Mouse (Mus musculus): Measurements from ENCODE around the gene Scnn1a.
"Not testable (repeated sequence)": the region's sequence is repeated elsewhere in the genome, so short reads cannot be mapped to it uniquely, and the experiment has no call there.

The Scnn1a gene

DNA sequence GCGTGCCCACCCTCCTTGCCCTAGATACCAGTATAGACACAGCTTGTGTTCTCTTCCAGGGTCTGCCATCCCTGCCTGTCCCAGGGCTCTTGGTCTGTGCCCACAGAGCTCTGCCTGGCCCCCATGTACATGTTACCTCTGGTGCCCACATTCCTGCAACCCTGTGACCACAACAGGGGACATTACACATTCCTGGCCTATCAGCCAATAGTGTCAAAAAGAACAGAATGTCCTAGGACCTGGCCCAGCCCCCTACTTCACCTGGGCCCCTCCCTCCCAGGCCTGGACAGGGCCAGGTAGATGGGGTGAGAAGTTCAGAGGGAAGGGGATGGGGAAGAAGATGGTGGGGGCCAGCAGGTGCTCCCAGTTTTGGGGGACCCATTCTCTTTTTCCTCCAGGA lies at the start of gene Scnn1a:
Scnn1a (plus strand) TSS at position 337 of the 400 bp plus-strand sequence.
- Histone ChIP-seq H3K27me3 (ENCODE audit: control insufficient read depth, insufficient read depth, low read length, poor library complexity, severe bottlenecking) (no peaks in the 10 kb centered on the region), H3K36me3 (ENCODE audit: control insufficient read depth, insufficient read depth, low read length, poor library complexity, severe bottlenecking) (no peaks in the 10 kb centered on the region)
- DNase-seq (ENCODE audit: low read depth, low spot score): no peak

DNA sequence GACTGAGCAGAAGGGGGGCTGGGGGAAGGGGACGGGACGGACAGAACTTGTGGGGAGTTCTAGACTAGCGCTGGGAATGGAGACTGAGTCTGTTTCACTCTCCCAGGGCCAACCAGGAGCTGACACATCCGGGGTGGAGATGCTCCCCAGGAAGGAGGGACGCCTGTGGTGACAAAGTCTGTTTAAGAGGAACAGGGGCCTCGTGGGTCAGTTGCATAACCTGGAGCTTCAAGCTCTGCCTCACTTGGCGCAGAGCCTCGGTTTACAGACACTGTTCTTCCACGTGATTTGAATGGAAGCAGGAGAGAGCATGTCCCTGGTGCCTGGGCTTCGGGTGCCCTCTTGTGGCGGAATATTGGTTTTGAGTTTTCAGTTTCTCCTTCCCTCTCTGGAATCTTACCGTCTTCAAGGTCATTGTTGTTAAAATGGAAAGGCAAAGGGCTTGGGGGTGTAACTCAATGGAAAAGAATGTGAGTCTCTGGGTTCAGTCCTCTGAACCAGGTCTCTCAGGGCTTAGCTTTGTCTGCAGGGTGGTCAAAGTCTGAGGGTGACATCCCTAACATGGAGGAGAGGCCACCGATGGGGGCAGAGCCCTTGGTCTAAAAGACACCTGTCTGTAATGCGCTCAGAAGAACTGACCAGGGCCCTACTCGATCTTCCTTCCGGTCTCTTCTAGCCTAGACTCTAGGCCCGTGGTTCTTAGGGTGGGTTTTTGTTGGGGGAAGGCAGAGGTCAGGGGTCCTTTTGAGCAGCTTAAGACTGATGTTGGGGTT lies 48.8 kb upstream of the Scnn1a start:
- DNase-seq (ENCODE audit: low read depth, low spot score): peak; percentile 93
- Histone ChIP-seq H3K27me3 (ENCODE audit: control insufficient read depth, insufficient read depth, low read length, poor library complexity, severe bottlenecking) (no peaks in the 10 kb centered on the region), H3K36me3 (ENCODE audit: control insufficient read depth, insufficient read depth, low read length, poor library complexity, severe bottlenecking) (no peaks in the 10 kb centered on the region)

DNA sequence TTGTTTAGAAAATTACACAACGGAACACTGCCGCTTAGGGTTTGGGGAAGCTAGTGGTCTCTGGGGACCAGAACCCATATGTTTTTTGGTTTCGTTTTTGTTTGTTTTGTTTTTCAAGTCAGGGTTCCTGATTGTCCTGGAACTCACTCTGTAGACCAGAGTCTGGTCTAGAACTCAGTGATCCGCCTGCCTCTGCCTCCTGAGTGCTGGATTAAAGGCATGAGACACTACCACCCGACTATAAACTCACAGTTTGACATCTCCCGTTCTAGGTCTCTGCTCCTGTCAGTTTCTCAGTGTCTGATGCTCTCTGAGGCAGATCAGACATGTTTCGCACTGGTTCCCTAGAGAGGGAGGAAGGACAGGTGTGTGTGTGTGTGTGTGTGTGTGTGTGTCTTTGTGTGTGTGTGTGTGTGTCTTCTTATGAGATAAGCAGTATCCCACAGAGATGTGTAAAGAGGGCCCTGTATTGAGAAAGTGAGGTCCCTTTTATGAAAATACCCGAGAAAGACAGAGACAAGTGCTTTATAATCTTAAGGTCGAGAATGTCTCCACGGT lies 48.2 kb upstream of the Scnn1a start:
- Histone ChIP-seq H3K27me3 (ENCODE audit: control insufficient read depth, insufficient read depth, low read length, poor library complexity, severe bottlenecking) (no peaks in the 10 kb centered on the region), H3K36me3 (ENCODE audit: control insufficient read depth, insufficient read depth, low read length, poor library complexity, severe bottlenecking) (no peaks in the 10 kb centered on the region)
- DNase-seq (ENCODE audit: low read depth, low spot score): peak; percentile 89

DNA sequence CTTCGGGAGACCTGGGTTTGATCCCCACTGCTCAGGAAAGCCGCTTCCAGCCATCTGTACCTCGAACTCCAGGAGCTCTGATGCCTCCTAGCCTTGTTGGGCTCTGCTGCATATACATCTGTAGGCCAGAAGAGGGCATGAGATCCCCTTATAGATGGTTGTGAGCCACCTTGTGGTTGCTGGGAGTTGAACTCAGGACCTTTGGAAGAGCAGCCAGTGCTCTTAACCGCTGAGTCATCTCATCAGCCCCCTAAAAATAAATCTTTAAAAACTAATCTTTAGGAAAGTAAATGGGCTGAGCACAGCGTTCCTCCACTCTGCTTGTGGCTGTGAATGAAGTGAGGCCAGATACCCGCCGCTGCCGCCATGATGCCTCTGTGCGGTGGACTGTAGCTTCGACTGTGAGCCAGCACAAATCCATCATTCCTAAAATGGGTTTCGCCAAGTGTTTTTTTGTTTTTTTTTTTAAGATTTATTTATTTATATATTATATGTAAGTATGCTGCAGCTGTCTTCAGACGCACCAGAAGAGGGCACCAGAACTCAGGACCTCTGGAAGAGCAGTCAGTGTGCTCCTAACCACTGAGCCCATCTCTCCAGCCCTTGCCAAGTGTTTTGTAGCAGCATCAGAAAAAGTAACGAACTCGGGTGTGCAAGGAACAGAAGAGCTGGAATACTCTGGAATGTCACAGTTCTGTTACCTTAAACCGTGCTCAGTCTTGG lies 45.5 kb upstream of the Scnn1a start:
- Histone ChIP-seq H3K36me3 (ENCODE audit: control insufficient read depth, insufficient read depth, low read length, poor library complexity, severe bottlenecking) (no peaks in the 10 kb centered on the region), H3K27me3 (ENCODE audit: control insufficient read depth, insufficient read depth, low read length, poor library complexity, severe bottlenecking) (no peaks in the 10 kb centered on the region)
- DNase-seq (ENCODE audit: low read depth, low spot score): peak; percentile 62

DNA sequence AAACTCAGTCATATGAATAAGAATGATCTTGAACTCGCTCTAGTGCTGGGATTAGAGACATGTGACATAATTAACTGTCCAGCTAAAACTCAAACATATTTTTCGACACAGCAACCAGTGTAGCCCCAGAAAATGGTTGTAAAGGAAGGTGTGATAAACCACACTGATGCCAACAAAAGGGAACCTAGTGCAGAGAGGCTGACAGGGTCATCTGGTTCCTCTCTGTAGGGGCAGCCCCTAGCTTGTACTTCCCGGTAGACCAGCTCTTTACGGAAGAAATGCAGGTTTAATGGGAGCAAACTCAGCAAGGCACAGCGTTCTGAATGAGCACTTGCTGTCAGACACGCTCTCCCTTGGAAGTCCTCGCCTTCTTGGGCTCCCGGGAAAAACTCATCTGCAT lies 40.7 kb upstream of the Scnn1a start:
- Histone ChIP-seq H3K27me3 (ENCODE audit: control insufficient read depth, insufficient read depth, low read length, poor library complexity, severe bottlenecking) (no peaks in the 10 kb centered on the region), H3K36me3 (ENCODE audit: control insufficient read depth, insufficient read depth, low read length, poor library complexity, severe bottlenecking) (no peaks in the 10 kb centered on the region)
- peak; percentile 36 for DNase-seq (ENCODE audit: low read depth, low spot score)

DNA sequence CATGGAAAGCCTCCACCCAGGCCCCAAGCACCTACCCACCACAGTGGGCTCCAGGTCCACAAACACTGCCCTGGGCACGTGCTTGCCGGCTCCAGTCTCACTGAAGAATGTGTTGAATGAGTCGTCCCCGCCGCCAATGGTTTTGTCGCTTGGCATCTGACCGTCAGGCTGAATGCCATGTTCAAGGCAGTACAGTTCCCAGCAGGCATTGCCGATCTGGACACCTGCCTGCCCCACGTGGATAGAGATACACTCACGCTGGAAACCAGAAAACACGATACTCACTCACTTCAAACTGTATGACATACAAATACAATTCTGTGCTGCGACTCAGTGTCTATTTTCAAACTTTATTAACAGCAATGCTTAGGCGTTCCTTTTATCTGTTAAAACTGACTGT lies 37.7 kb upstream of the Scnn1a start:
- not testable (repeated sequence) for H3K36me3 ChIP-seq (ENCODE audit: control insufficient read depth, insufficient read depth, low read length, poor library complexity, severe bottlenecking); H3K27me3 ChIP-seq (ENCODE audit: control insufficient read depth, insufficient read depth, low read length, poor library complexity, severe bottlenecking); DNase-seq (ENCODE audit: low read depth, low spot score)

DNA sequence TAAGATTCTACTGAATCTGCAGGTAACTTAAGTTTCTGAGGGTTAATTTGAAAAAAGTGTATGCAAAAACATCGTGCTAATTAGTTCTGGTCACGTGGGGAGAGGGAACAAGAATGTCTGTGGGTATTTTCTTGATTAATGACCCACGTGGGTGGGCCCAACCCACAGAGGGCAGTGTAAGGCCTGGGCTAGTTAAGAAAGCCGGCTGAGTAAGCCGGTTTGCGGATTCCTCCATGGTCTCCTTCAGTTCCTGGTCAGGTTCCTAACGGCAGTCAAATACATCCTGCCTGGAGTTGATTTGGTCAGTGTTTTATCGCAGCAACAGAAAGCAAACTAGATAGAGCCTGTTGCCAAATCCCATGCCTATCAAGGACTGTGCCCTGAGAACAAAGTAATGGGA lies 36.2 kb upstream of the Scnn1a start:
- Histone ChIP-seq H3K27me3 (ENCODE audit: control insufficient read depth, insufficient read depth, low read length, poor library complexity, severe bottlenecking) (no peaks in the 10 kb centered on the region), H3K36me3 (ENCODE audit: control insufficient read depth, insufficient read depth, low read length, poor library complexity, severe bottlenecking) (no peaks in the 10 kb centered on the region)
- no peak for DNase-seq (ENCODE audit: low read depth, low spot score)

DNA sequence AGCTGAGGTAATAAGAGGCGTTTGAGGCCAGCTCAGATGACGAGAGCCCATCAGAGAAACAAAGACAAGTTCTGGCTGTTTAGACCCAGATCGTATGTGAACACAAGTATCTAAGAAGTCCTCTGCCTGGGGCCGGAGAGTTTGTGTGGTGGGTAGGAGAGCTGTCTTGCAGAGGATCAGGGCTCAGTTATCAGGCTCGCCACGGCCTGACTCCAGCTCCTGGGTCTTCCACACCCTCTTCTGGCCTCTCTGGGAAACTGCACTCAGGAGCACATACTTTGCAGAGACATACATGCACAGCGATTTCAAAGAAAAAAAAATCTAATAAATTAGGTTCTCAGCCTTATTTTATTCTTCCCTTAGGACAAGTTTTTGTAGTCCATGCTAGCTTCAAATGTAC lies 35.7 kb upstream of the Scnn1a start:
- DNase-seq (ENCODE audit: low read depth, low spot score): no peak
- no peaks in the 10 kb centered on the region for H3K27me3 ChIP-seq (ENCODE audit: control insufficient read depth, insufficient read depth, low read length, poor library complexity, severe bottlenecking)
- H3K36me3 ChIP-seq (ENCODE audit: control insufficient read depth, insufficient read depth, low read length, poor library complexity, severe bottlenecking): no peaks in the 10 kb centered on the region

DNA sequence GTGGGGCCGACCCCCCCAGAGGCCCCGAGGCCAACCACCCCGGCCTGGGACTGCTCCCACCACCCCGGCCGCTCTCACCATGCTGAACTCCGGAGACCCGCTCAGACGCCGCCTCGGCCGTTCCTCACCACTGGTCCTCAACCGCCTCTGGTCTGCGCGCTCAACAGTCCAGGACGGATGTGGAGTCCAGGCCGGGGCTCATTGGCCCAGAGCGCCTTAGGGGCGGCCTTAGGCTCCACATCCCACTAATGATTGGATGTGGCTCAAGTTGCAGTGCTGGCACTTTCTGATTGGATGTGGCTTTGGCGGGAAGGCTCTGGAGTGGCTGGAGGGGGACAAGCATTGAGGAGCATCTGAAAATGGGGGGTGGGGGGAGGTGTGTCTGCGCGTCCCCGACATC lies 34.6 kb upstream of the Scnn1a start, which contains the start of gene Tuba3a:
Tuba3a (minus strand) TSS at position 153 of the 400 bp plus-strand sequence.
- no peak for DNase-seq (ENCODE audit: low read depth, low spot score)
- Histone ChIP-seq H3K36me3 (ENCODE audit: control insufficient read depth, insufficient read depth, low read length, poor library complexity, severe bottlenecking) (no peaks in the 10 kb centered on the region), H3K27me3 (ENCODE audit: control insufficient read depth, insufficient read depth, low read length, poor library complexity, severe bottlenecking) (no peaks in the 10 kb centered on the region)

DNA sequence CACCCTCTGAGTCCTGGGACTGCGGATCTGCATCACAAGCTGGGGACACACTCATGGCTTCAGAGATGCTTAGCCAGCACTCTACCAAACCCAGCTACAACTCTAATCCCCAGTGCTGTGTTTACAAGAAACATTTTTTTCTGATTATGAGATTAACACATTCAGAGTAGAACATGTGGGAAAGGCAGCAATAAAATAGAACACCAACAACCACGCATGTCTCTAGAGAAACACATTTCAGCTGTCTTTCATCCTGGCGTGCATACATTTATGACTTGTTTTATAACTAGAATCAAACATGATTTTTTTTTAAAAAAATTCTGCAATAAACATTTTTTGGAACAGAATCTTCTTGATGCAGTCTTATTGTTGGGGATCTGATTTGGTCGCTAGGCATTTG lies 33.5 kb upstream of the Scnn1a start:
- Histone ChIP-seq H3K27me3 (ENCODE audit: control insufficient read depth, insufficient read depth, low read length, poor library complexity, severe bottlenecking) (no peaks in the 10 kb centered on the region), H3K36me3 (ENCODE audit: control insufficient read depth, insufficient read depth, low read length, poor library complexity, severe bottlenecking) (no peaks in the 10 kb centered on the region)
- DNase-seq (ENCODE audit: low read depth, low spot score): no peak

DNA sequence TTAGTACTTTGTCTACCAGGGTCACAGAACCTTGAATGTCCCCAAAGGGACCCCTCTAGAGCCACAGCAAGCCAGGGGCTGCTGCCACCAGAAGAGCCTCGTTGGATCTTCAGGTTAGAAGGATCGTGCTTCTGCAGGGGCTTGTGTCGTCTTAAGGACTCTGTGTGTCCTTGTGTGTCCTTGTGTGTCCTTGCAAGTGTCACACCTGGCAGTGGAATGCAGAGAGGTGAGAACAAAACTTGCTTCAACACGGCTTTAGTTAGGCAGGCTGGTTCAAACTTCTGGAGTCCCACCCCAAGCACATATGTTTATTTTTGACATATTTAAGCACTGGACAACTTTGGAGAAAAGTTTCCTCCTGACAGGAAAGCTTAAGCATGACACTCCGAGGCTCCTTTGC lies 31.7 kb upstream of the Scnn1a start:
- no peak for DNase-seq (ENCODE audit: low read depth, low spot score)
- Histone ChIP-seq H3K27me3 (ENCODE audit: control insufficient read depth, insufficient read depth, low read length, poor library complexity, severe bottlenecking) (no peaks in the 10 kb centered on the region), H3K36me3 (ENCODE audit: control insufficient read depth, insufficient read depth, low read length, poor library complexity, severe bottlenecking) (no peaks in the 10 kb centered on the region)

DNA sequence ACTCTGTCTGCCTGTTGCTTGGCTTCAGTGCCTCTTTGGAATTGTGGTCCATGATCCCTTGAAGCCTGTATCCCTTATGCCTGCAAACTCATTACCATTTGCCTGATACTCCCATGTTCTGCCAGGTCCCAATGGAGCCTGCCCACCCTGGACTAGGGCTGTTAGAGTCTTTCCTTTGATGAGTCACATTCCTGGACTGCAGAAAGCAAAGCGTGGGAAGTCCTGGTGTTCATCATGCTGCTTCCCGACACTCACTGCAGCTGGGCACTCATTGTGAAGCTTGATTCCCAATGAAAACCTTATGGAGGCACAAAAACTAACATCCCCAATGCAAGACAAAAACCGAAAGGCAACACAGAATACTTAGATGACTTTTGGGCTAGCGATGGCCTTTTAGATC lies 29.1 kb upstream of the Scnn1a start:
- no peak for DNase-seq (ENCODE audit: low read depth, low spot score)
- Histone ChIP-seq H3K36me3 (ENCODE audit: control insufficient read depth, insufficient read depth, low read length, poor library complexity, severe bottlenecking) (no peaks in the 10 kb centered on the region), H3K27me3 (ENCODE audit: control insufficient read depth, insufficient read depth, low read length, poor library complexity, severe bottlenecking) (no peaks in the 10 kb centered on the region)

DNA sequence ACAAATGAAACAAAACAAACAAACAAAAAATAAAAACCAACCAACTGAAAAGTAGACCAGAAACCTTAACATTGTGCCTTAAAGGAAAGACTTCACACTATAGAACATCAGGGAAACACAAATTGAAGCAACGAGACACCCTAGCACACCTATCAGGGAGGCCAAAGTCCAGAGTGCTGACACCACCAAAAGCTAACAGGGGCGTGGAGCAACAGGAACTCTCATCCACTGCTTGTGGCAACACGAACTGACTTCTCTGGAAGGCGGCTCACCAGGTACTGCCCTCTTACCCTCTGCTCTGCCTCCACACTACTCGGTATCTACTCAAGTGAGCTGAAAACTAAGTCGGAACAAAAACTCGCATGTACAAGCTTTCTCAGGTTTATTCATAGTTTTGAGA lies 28.2 kb upstream of the Scnn1a start:
- no peak for DNase-seq (ENCODE audit: low read depth, low spot score)
- Histone ChIP-seq H3K27me3 (ENCODE audit: control insufficient read depth, insufficient read depth, low read length, poor library complexity, severe bottlenecking) (no peaks in the 10 kb centered on the region), H3K36me3 (ENCODE audit: control insufficient read depth, insufficient read depth, low read length, poor library complexity, severe bottlenecking) (no peaks in the 10 kb centered on the region)

DNA sequence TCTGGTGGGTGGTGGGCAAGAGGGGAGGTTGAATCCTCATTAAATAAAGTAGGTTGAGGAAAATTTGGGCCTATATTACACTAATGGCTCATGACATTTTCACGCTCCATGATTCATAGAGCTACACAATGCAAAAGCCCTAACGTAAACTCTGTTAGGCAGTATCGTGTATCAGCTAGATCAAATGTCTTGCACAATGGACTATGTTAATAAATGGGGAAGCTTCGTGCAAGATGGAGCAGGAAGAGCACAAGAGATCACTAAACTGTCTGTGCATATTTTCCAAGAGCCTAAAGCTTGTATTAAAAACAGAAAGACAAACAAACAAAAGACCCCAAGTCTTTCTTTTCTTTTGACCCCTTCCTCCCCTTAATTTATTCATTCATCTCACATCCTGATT lies 26.4 kb upstream of the Scnn1a start:
- no peaks in the 10 kb centered on the region for H3K36me3 ChIP-seq (ENCODE audit: control insufficient read depth, insufficient read depth, low read length, poor library complexity, severe bottlenecking)

DNA sequence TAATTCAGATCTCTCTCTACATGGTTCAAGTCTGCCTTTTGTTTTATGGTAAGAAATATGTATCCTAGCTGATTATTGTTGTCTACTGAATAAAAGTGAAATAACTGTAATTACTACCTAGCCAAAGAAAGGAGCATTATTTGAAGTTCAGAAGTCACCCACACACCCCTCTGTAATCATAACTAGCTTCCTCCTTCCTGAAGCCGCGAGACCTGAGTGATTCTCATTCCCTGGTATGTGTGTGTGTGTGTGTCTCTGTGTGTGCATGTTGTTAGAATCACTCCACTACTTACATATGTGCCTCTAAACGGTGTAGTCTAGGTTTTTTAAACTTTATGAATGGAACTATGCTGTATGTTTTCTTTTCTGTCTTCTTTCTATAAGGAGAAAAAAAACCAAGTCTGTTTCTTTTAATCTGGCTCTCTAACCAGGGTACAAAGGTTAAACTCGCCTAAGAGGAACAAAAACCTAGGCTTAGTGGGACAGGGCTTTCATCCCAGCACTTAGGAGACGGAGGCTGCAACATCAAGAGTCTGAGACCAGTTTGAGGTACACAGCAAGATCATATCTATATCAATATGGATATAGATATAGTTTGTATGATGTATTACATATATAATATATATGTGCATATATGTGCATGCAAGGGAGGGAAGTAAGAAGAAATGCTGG lies 23.2 kb upstream of the Scnn1a start:
- Histone ChIP-seq H3K36me3 (ENCODE audit: control insufficient read depth, insufficient read depth, low read length, poor library complexity, severe bottlenecking) (no peaks in the 10 kb centered on the region), H3K27me3 (ENCODE audit: control insufficient read depth, insufficient read depth, low read length, poor library complexity, severe bottlenecking) (no peaks in the 10 kb centered on the region)
- DNase-seq (ENCODE audit: low read depth, low spot score): no peak

More for the DNA sequence above, 26.4 kb upstream of the Scnn1a start:
- DNase-seq (ENCODE audit: low read depth, low spot score): no peak
- H3K27me3 ChIP-seq (ENCODE audit: control insufficient read depth, insufficient read depth, low read length, poor library complexity, severe bottlenecking): no peaks in the 10 kb centered on the region
